Mouse (Mus musculus) bone marrow, adult 2 months (tissue): ENCODE results near the gene Pfkm.
A peak's percentile ranks its signal among the peaks of the same experiment; 100 is the strongest.

Experiments used
- CTCF ChIP-seq: fragments of 200-500 bp; IDR thresholded peaks from 2 replicates; pipeline ENCODE4 v1.5.1; 2011; ENCODE audit warnings: low read length, control low read depth; ENCODE audit not compliant: control insufficient read depth, insufficient read depth
- POLR2A ChIP-seq: fragments of 200-500 bp; IDR thresholded peaks from 2 replicates; pipeline ENCODE4 v1.6.1; 2011; ENCODE audit warnings: low read depth, mild to moderate bottlenecking, control low read depth, low read length, borderline replicate concordance; ENCODE audit not compliant: control insufficient read depth

DNA sequence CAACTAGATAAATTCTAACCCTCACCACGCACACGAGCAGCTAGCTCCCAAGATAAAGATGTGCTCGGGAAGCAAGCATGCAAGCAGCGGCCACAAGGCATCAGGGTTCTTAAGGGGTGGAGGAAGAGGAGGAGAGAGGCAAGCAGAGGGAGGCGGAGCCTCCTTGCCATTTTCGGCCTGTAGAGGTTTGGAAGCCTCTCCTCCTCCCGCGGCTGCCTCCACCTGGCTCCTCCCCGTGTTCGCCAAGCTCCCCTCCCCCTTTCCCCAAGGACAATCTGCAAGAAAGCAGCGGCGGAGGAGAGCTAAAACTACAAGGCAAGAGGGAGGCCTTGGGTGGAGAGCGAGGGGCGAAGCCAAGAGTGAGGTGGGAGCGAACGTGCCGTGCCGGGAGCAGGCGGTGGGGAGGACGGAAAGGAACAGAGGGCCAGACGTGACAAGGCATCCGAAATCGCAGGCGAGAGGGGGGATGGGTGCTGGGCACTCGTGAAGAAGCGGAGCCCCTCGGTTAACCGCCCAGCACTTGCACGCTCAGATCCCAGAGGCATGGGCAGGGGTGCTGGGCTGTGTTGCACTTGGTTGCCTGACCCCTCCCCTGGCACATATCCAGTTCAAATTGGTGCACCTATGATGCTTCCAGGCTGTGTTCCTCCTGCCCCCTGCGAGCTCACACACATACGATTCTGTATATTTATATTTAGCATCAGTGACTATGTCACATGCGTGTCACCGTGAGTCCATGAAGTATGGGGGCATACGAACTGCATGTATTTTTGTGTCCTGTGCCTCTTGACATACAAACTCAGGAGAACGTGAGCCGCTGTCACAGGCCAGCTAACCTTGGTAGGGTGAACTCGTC lies 16.1 kb downstream of the Pfkm start:
- TF ChIP-seq POLR2A (peak; percentile 46; the same call in 1 of the 2 replicates), CTCF (0 out of 2 replicates have a peak, but pooled peaks have one; percentile 1)
